Mouse (Mus musculus): ENCODE data around the gene Chrna1.

DNA sequence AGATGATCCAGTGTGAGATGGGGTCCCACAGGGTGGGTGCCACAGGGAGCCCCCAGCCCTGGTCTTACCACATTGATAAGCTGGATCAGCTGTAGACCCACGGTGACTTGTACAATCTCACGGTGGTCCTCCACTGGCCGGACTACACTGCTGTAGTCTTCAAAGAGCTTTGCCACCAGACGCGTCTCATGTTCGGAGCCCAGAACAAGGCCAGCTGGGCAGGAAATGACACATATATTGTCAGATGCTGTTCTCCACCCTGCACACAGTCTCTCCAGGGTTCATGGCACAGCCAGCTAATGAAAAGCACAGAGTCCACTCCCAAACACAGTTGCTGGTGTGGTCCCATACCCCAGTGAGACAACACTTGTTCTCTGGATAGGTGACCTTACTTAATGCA, 5.7 kb downstream of the Chrna1 start:
- TF ChIP-seq CTCF (IDR thresholded peaks at IDR 0.05; ENCODE audit: low read depth, low read length) (no peak), POLR2A (IDR thresholded peaks at IDR 0.05; ENCODE audit: extremely low read depth, insufficient read depth, low read length) (no peak)

All from liver, adult 2 months (tissue).